Mouse (Mus musculus) neural tube, embryonic 13.5 days (tissue): ENCODE results near the gene Ptprd. TPM values are rescaled to one million over a fixed set of nuclear protein-coding genes. Genes with fewer than 3 reads are reported as not detected.

Experiments used
- ATAC-seq: fragments of 200-750 bp; cut with Nextera tagmentation; 2 replicates; pipeline ENCODE4 v1.8.0; 2017; ENCODE audit warnings: low read depth, mild to moderate bottlenecking, moderate TSS enrichment, moderate library complexity
- H3K27ac ChIP-seq: fragments of 300-500 bp; sonication (generic); replicated peaks from 2 replicates; pipeline ENCODE4 v1.5.1; 2015; ENCODE audit warnings: moderate library complexity, mild to moderate bottlenecking, inconsistent platforms
- H3K27me3 ChIP-seq: fragments of 300-500 bp; sonication (generic); 2 replicates; pipeline ENCODE4 v1.6.1; 2015; ENCODE audit warnings: mild to moderate bottlenecking, inconsistent platforms
- H3K36me3 ChIP-seq: fragments of 300-500 bp; sonication (generic); 2 replicates; pipeline ENCODE4 v1.6.1; 2015; ENCODE audit warnings: mild to moderate bottlenecking, inconsistent platforms
- H3K4me1 ChIP-seq: fragments of 300-500 bp; sonication (generic); replicated peaks from 2 replicates; pipeline ENCODE4 v1.6.1; 2015; ENCODE audit warnings: inconsistent platforms
- H3K4me2 ChIP-seq: fragments of 300-500 bp; sonication (generic); 2 replicates; pipeline ENCODE4 v1.6.1; 2015; ENCODE audit warnings: inconsistent platforms, mild to moderate bottlenecking, moderate library complexity
- H3K4me3 ChIP-seq: fragments of 300-500 bp; sonication (generic); 2 replicates; pipeline ENCODE4 v1.5.1; 2015; ENCODE audit warnings: mild to moderate bottlenecking, inconsistent platforms
- H3K9ac ChIP-seq: fragments of 300-500 bp; sonication (generic); 2 replicates; pipeline ENCODE4 v1.6.1; 2015; ENCODE audit warnings: moderate library complexity, mild to moderate bottlenecking, inconsistent platforms
- H3K9me3 ChIP-seq: fragments of 300-500 bp; sonication (generic); 2 replicates; pipeline ENCODE4 v1.6.1; 2016; ENCODE audit warnings: inconsistent platforms
- WGBS: fragments of 180-500 bp; shearing (Covaris S2); methylation state at CpG from one replicate; pipeline ENCODE4 v1.1.7; 2015; 5-methylcytosine and 5-hydroxymethylcytosine counted together
- polyA plus RNA-seq: library from polyadenylated mRNA; unstranded; fragments of >200 nt; fragmentation: Nextera tagmentation; extraction: Ambion mirVana; gene quantifications from 2 replicates; pipeline ENCODE4 v1.2.1, GENCODE M21; 2015

Ptprd gene
- polyA plus RNA-seq, 1 experiment from 2014 or later: 86.5 TPM

GRCm38 (mm10) chr4:76385818-76386217 lies 1825.9 kb downstream of the Ptprd start:
- Histone ChIP-seq H3K9ac (no peak overlapping the region), H3K4me2 (no peak overlapping the region), H3K9me3 (no peaks in the 10 kb centered on the region), H3K27me3 (no peaks in the 10 kb centered on the region), H3K4me3 (no peak overlapping the region), H3K36me3 (no peaks in the 10 kb centered on the region), H3K27ac (0 out of 2 replicates have a peak overlapping the region, but pooled peaks have one; percentile 13), H3K4me1 (peaks cover 26% of the 10 kb centered on the region)
- 89% methylated on average over 5 of the region's 5 CpGs for WGBS
- no peak for ATAC-seq

GRCm38 (mm10) chr4:76380312-76380917 lies 1831.3 kb downstream of the Ptprd start:
- no peaks in the 10 kb centered on the region for H3K36me3 ChIP-seq
- H3K27ac ChIP-seq: peak overlapping the region; percentile 72
- no peaks in the 10 kb centered on the region for H3K27me3 ChIP-seq
- H3K4me3 ChIP-seq: no peak overlapping the region
- H3K4me1 ChIP-seq: peaks cover 16% of the 10 kb centered on the region
- 43% methylated on average over 6 of the region's 6 CpGs for WGBS
- no peaks in the 10 kb centered on the region for H3K9me3 ChIP-seq
- H3K9ac ChIP-seq: no peak overlapping the region
- peak; percentile 84 for ATAC-seq
- H3K4me2 ChIP-seq: no peak overlapping the region

- Histone ChIP-seq H3K9ac (no peak overlapping the region), H3K27ac (peak overlapping the region; percentile 49; the same call in 1 of the 2 replicates), H3K4me1 (peaks cover 57% of the 10 kb centered on the region), H3K9me3 (no peaks in the 10 kb centered on the region), H3K4me2 (no peak overlapping the region), H3K4me3 (no peak overlapping the region), H3K27me3 (no peaks in the 10 kb centered on the region), H3K36me3 (no peaks in the 10 kb centered on the region)
- 25% methylated on average over 4 of the region's 4 CpGs for WGBS
- peak; percentile 60 for ATAC-seq
These were observed 1841.5 kb downstream of the Ptprd start for GRCm38 (mm10) chr4:76370041-76370880.

GRCm38 (mm10) chr4:76369101-76369500 lies 1842.7 kb downstream of the Ptprd start:
- no peak overlapping the region for H3K9ac ChIP-seq
- 24% methylated on average over 3 of the region's 3 CpGs for WGBS
- no peaks in the 10 kb centered on the region for H3K36me3 ChIP-seq
- no peaks in the 10 kb centered on the region for H3K9me3 ChIP-seq
- H3K4me3 ChIP-seq: no peak overlapping the region
- no peaks in the 10 kb centered on the region for H3K27me3 ChIP-seq
- H3K27ac ChIP-seq: no peak overlapping the region
- H3K4me1 ChIP-seq: peaks cover 66% of the 10 kb centered on the region
- no peak overlapping the region for H3K4me2 ChIP-seq
- no peak for ATAC-seq

DNA sequence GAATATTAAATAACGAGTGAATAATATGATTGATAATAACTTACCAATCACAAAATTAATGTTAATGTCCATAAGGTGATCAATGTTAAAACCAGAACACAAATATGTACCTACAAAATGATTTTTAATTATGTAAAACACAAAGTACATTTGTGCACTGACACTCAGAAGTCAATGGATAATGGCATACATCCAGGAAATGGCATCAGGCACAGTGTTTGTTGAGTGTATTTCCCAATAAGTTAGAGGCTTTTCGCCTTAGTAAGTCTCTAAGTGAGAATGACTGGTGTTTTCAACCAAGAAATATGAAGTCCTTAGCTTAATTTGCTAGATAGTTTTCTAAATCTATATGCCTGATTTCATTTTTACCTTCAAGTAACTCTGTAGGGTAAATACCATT lies 1843.5 kb downstream of the Ptprd start:
- no peak overlapping the region for H3K4me2 ChIP-seq
- H3K4me1 ChIP-seq: peaks cover 74% of the 10 kb centered on the region
- no peaks in the 10 kb centered on the region for H3K27me3 ChIP-seq
- H3K27ac ChIP-seq: no peak overlapping the region
- no peaks in the 10 kb centered on the region for H3K9me3 ChIP-seq
- H3K36me3 ChIP-seq: no peaks in the 10 kb centered on the region
- H3K9ac ChIP-seq: no peak overlapping the region
- no peak for ATAC-seq
- H3K4me3 ChIP-seq: no peak overlapping the region
- 88% methylated on average over 2 of the region's 2 CpGs for WGBS

DNA sequence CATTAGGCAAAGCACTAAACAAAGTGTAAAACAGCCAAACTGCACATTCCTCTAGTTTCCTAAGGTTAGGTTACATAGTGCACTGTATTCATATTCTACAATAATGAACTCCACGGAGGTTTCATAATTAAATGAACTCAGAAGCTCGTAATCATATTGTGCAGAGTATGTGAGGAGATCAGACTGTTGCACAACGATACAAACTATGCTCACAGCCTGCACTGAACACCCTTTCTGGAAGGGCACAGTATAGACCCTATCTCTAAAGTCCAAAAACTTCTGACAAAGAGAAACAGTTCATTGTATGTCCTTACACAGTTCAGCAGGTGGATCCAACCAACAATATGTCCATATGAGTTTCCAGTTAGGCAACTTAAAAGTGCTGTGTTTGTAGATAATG lies 1844.5 kb downstream of the Ptprd start:
- Histone ChIP-seq H3K36me3 (no peaks in the 10 kb centered on the region), H3K27ac (0 out of 2 replicates have a peak overlapping the region, but pooled peaks have one; percentile 10), H3K9me3 (no peaks in the 10 kb centered on the region), H3K4me2 (no peak overlapping the region), H3K4me3 (no peak overlapping the region), H3K9ac (no peak overlapping the region), H3K4me1 (peaks cover 81% of the 10 kb centered on the region), H3K27me3 (no peaks in the 10 kb centered on the region)
- no peak for ATAC-seq
- WGBS: 71% methylated on average over 3 of the region's 3 CpGs

DNA sequence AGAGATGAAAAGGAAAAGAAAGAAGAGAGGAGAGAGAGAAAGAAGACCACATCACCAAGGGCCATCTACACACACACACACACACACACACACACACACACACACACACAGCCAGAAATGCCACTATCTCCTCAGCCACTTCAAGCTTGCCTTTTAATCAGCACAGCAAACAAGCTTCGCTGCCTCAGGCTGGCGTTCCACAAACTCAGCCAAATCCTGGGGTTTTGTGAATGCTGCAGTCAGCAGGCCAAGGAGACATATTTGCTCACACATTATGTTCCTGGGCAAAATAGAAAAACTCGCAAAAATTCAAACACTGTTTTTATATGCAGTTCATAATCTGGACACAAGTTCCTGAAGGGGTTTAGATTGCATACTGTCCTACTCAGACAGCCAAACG lies 1845.9 kb downstream of the Ptprd start:
- no peaks in the 10 kb centered on the region for H3K9me3 ChIP-seq
- no peak overlapping the region for H3K4me2 ChIP-seq
- no peaks in the 10 kb centered on the region for H3K27me3 ChIP-seq
- WGBS: 82% methylated on average over 4 of the region's 4 CpGs
- peak overlapping the region; percentile 38; the same call in 1 of the 2 replicates for H3K27ac ChIP-seq
- no peak overlapping the region for H3K9ac ChIP-seq
- H3K4me1 ChIP-seq: peaks cover 78% of the 10 kb centered on the region
- no peaks in the 10 kb centered on the region for H3K36me3 ChIP-seq
- no peak for ATAC-seq
- no peak overlapping the region for H3K4me3 ChIP-seq

DNA sequence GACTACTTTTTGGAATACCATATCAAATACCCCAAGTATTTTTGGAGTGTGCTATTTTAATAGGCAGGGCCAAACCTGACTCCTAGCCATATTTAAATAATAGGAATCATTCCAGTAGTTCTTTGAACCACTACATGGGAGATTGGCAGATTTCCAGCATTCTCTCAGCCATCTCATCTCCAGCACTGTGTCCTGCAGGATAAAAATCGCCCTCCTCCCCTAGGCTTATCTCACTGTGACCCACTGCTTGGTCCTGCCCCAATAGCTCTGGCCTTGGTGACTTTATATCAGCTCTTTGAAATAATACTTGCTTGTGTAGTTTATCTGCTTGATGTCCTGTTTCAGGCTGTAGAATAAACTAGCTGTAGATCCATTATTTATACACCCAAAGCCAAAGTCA lies 1850.2 kb downstream of the Ptprd start:
- no peak for ATAC-seq
- WGBS: 81% methylated on average over 1 of the region's 1 CpGs
- Histone ChIP-seq H3K4me1 (peaks cover 40% of the 10 kb centered on the region), H3K27me3 (no peaks in the 10 kb centered on the region), H3K9ac (no peak overlapping the region), H3K4me2 (no peak overlapping the region), H3K36me3 (no peaks in the 10 kb centered on the region), H3K9me3 (no peaks in the 10 kb centered on the region), H3K4me3 (no peak overlapping the region), H3K27ac (no peak overlapping the region)

GRCm38 (mm10) chr4:76354167-76354566 lies 1857.6 kb downstream of the Ptprd start:
- H3K4me2 ChIP-seq: no peak overlapping the region
- H3K36me3 ChIP-seq: no peaks in the 10 kb centered on the region
- H3K4me3 ChIP-seq: no peak overlapping the region
- H3K9ac ChIP-seq: no peak overlapping the region
- H3K4me1 ChIP-seq: peaks cover 30% of the 10 kb centered on the region
- H3K27me3 ChIP-seq: no peaks in the 10 kb centered on the region
- 85% methylated on average over 2 of the region's 2 CpGs for WGBS
- ATAC-seq: no peak
- H3K9me3 ChIP-seq: no peaks in the 10 kb centered on the region
- H3K27ac ChIP-seq: no peak overlapping the region

DNA sequence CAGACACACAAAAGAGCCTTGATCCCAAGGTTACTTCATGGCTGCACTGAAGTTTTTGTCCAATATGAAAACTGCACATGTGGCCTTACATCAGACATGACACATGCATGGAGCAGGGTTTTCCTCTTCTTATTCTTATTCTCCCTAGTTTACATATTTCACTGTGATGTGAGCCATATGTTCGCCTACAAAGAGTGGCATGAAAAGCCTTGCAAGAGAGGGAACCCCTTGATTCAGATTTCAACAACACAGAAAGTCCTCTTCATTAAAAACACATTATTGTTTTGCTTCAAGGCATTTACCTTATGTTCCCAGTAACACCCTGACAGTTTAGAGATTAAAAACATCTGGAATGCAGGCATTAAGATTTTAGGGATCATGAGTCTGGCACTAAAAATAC lies 1859.3 kb downstream of the Ptprd start:
- Histone ChIP-seq H3K36me3 (no peaks in the 10 kb centered on the region), H3K4me1 (peaks cover 31% of the 10 kb centered on the region), H3K9ac (no peak overlapping the region), H3K4me3 (no peak overlapping the region), H3K27ac (no peak overlapping the region), H3K27me3 (no peaks in the 10 kb centered on the region), H3K9me3 (no peaks in the 10 kb centered on the region), H3K4me2 (no peak overlapping the region)
- WGBS: 57% methylated on average over 1 of the region's 1 CpGs
- ATAC-seq: no peak

DNA sequence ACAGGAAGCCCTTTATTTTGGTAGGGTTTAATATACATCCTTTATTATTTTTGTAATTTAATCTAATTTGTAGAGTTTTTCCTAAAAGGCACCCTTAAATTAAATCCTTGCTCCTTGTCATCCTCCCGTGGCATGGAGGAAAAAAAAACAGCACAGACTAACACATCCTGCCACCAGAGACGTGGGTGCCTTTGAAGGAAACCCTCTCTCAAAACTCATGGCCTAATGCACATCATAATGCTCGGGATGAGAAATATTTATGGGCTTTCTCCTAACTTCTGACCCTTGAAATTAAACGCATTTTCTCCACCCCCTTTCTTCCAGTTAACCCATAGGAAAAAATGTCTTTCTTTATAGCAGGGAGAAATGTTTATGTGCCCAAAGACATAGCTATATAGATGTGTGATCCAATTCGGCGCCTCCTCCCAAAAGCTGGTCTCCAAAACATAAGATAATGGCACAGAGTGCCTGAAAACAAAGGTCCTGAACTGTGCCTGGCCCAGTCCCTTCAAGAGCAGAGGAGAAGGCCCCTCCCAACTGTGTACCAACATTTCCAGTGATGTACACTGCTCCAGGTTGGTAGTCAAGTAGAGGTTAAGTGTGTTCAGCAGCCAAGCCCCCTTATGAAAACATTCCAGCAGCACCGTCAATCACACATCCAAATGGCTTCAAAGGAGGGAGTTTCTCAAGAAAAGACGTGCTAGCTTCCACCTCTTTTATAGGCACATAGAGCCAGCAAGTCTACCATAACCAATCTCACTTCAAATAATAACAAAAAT lies 1860.4 kb downstream of the Ptprd start:
- H3K4me1 ChIP-seq: peaks cover 31% of the 10 kb centered on the region
- WGBS: 35% methylated on average over 8 of the region's 8 CpGs
- ATAC-seq: no peak; the same call in 1 of the 2 replicates
- no peak overlapping the region for H3K4me3 ChIP-seq
- H3K27me3 ChIP-seq: no peaks in the 10 kb centered on the region
- no peaks in the 10 kb centered on the region for H3K9me3 ChIP-seq
- H3K27ac ChIP-seq: peak overlapping the region; percentile 50; the same call in 1 of the 2 replicates
- H3K4me2 ChIP-seq: no peak overlapping the region
- H3K9ac ChIP-seq: no peak overlapping the region
- H3K36me3 ChIP-seq: no peaks in the 10 kb centered on the region
